Mouse (Mus musculus): ENCODE measurements around the gene 2010109A12Rik. TPM values are rescaled to one million over a fixed set of nuclear protein-coding genes. Genes with fewer than 3 reads are reported as not detected.

Gene 2010109A12Rik
- total and polyA plus RNA-seq, 2 experiments from 2014 or later: 0.80 to 1.1 TPM

DNA sequence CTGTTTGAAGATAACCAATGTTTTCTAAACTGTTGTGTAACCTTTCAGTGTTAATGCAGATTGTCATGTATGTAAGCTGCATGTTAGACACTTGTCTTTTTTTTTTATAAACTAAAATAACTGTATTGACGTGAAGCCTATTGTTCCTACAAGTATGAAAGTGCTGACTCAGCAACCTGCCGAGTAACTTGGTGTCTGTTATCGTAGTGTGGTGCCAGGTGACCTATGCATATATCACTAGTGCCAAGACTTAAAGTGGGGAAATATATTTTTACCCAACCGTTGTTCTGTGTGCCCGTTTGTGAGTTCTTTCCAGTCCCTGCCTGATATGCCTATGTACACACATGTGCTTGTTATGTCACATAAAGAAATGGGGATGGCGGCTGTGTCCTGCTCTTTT lies 31.6 kb upstream of the 2010109A12Rik start:
- ATAC-seq (no peak), DNase-seq (no peak)
- Histone ChIP-seq H3K4me3 (ENCODE audit: low read depth, low read length) (no peak overlapping the region), H3K9me3 (ENCODE audit: low read length) (no peaks in the 10 kb centered on the region), H3K27me3 (ENCODE audit: insufficient read depth, low read length) (no peaks in the 10 kb centered on the region), H3K36me3 (ENCODE audit: insufficient read depth) (peaks cover 58% of the 10 kb centered on the region), H3K9ac (no peak overlapping the region), H3K4me1 (ENCODE audit: insufficient read depth) (no peaks in the 10 kb centered on the region), H3K27ac (ENCODE audit: low read depth, low read length) (no peak overlapping the region), H3K4me2 (ENCODE audit: low read depth) (no peak overlapping the region)
- WGBS: 84% methylated on average over 6 of the region's 6 CpGs
- TF ChIP-seq CTCF (IDR thresholded peaks at IDR 0.05; ENCODE audit: low read depth): no peak

DNA sequence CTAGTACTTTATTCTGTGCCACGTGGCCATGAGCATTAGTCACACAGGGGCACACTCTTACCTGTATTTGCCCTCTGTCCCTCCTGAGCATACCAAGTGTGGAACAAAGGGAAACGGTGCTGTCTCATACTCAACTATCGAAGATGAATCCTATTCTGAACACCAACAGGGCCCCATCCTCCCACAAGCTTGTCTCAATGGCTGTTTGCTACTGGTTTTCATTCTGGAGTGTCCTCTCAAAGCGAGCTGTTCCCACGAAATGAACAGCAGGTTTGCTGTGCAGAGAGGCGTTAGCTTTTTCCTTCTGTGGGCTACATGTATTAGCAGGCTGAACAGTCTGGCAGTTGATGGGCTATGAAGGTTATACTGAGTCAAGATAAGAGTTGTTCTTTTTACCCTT lies 27.7 kb upstream of the 2010109A12Rik start:
- Histone ChIP-seq H3K27me3 (ENCODE audit: insufficient read depth, low read length) (no peaks in the 10 kb centered on the region), H3K4me1 (ENCODE audit: insufficient read depth) (no peaks in the 10 kb centered on the region), H3K9ac (no peak overlapping the region), H3K9me3 (ENCODE audit: low read length) (no peaks in the 10 kb centered on the region), H3K27ac (ENCODE audit: low read depth, low read length) (no peak overlapping the region), H3K4me2 (ENCODE audit: low read depth) (no peak overlapping the region), H3K36me3 (ENCODE audit: insufficient read depth) (peaks cover 44% of the 10 kb centered on the region), H3K4me3 (ENCODE audit: low read depth, low read length) (no peak overlapping the region)
- no peak for TF ChIP-seq CTCF (IDR thresholded peaks at IDR 0.05; ENCODE audit: low read depth)
- ATAC-seq (no peak), DNase-seq (no peak)
- WGBS: 75% methylated on average over 6 of the region's 6 CpGs

DNA sequence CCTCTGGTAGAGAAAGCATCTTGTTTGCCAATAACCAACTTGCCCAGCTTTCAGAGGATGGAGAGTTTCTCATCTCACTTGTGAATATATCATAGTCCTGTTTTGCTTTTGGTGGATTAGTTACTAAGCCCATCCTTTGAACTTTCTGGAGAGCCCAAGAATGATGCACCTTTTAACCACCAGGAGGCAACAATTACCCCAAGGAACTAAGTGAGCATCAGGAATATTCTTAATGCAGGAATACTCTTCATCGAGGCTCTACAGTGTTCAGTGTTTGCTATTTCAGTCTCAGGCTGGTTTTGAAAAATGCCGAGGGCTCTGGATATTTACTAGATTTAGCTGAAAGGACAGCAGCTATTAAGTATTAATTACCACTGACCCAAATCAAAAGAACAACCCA lies 26.1 kb upstream of the 2010109A12Rik start:
- no peak overlapping the region for H3K4me2 ChIP-seq (ENCODE audit: low read depth)
- WGBS: 65% methylated on average over 2 of the region's 2 CpGs
- no peak overlapping the region for H3K9ac ChIP-seq
- no peak overlapping the region for H3K4me3 ChIP-seq (ENCODE audit: low read depth, low read length)
- ATAC-seq (peak; percentile 65), DNase-seq (peak; percentile 44)
- H3K4me1 ChIP-seq (ENCODE audit: insufficient read depth): no peaks in the 10 kb centered on the region
- H3K27ac ChIP-seq (ENCODE audit: low read depth, low read length): no peak overlapping the region
- peaks cover 42% of the 10 kb centered on the region for H3K36me3 ChIP-seq (ENCODE audit: insufficient read depth)
- no peaks in the 10 kb centered on the region for H3K27me3 ChIP-seq (ENCODE audit: insufficient read depth, low read length)
- H3K9me3 ChIP-seq (ENCODE audit: low read length): no peaks in the 10 kb centered on the region
- peak; percentile 65 for TF ChIP-seq CTCF (IDR thresholded peaks at IDR 0.05; ENCODE audit: low read depth)

DNA sequence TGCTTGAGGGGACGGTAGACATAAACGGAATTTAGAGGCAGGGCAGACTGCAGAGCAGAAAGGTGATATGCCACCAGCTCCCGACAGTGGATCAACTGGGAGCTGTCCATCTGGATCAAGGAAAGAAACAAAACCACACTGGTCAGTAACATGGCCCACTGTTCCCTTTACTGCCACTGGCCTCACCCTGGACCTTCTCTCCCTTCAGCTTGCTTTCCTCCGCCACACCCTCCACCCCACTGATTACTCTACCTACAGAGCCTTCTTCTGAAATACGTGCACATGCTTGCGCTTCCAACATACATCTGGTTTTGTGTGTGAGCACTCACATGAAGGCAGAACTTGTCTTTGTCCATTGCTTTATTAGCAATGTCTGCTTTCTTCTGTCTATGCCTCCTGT lies 23.0 kb upstream of the 2010109A12Rik start:
- H3K4me3 ChIP-seq (ENCODE audit: low read depth, low read length): no peak overlapping the region
- no peak overlapping the region for H3K4me2 ChIP-seq (ENCODE audit: low read depth)
- H3K27ac ChIP-seq (ENCODE audit: low read depth, low read length): no peak overlapping the region
- DNase-seq: no peak
- H3K27me3 ChIP-seq (ENCODE audit: insufficient read depth, low read length): no peaks in the 10 kb centered on the region
- H3K4me1 ChIP-seq (ENCODE audit: insufficient read depth): no peaks in the 10 kb centered on the region
- no peak for ATAC-seq
- TF ChIP-seq CTCF (IDR thresholded peaks at IDR 0.05; ENCODE audit: low read depth): no peak
- 75% methylated on average over 6 of the region's 6 CpGs for WGBS
- H3K36me3 ChIP-seq (ENCODE audit: insufficient read depth): peaks cover 48% of the 10 kb centered on the region
- H3K9me3 ChIP-seq (ENCODE audit: low read length): no peaks in the 10 kb centered on the region
- no peak overlapping the region for H3K9ac ChIP-seq

DNA sequence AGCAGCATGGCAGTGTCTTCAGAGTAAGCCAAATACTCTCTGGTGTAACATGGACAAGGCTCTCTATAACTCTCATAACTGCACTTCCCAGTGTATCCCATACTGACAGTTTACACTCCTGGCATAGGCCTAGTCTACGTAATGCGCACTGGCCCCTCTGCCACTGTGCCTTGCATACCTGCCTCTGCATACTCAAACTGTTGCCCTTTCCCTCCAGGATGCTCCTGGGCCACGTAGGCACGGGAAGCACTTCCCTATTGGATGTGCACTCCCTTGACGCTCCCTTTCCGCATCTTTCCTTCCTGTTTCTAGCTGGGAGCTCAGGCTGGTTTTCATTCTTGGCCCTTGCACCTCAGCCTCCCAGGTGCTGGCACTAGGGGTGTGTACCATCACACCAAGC lies 21.8 kb upstream of the 2010109A12Rik start:
- H3K4me1 ChIP-seq (ENCODE audit: insufficient read depth): no peaks in the 10 kb centered on the region
- H3K4me2 ChIP-seq (ENCODE audit: low read depth): no peak overlapping the region
- no peak for ATAC-seq
- no peaks in the 10 kb centered on the region for H3K9me3 ChIP-seq (ENCODE audit: low read length)
- no peak for TF ChIP-seq CTCF (IDR thresholded peaks at IDR 0.05; ENCODE audit: low read depth)
- no peaks in the 10 kb centered on the region for H3K27me3 ChIP-seq (ENCODE audit: insufficient read depth, low read length)
- H3K36me3 ChIP-seq (ENCODE audit: insufficient read depth): peaks cover 53% of the 10 kb centered on the region
- DNase-seq: no peak
- H3K27ac ChIP-seq (ENCODE audit: low read depth, low read length): no peak overlapping the region
- WGBS: 88% methylated on average over 6 of the region's 6 CpGs
- no peak overlapping the region for H3K4me3 ChIP-seq (ENCODE audit: low read depth, low read length)
- no peak overlapping the region for H3K9ac ChIP-seq

DNA sequence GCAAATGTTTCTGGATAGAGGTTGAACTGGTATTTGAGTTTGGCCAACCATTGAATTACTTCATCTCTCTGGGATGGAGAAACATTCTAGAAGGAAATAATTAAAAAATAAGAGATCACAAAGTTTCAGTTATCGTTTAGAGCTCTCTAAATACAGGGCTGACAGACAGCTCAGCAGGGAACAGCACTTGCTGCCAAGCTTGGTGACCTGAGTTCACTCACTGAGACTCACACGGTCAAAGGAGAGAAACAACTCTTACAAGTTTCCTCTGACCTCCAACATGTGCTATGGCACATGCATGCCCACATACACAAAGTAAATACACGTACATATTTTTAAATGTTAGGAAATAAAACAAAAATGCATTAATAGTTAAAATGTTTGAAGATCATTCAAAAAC lies 16.7 kb upstream of the 2010109A12Rik start:
- no peak overlapping the region for H3K9ac ChIP-seq

DNA sequence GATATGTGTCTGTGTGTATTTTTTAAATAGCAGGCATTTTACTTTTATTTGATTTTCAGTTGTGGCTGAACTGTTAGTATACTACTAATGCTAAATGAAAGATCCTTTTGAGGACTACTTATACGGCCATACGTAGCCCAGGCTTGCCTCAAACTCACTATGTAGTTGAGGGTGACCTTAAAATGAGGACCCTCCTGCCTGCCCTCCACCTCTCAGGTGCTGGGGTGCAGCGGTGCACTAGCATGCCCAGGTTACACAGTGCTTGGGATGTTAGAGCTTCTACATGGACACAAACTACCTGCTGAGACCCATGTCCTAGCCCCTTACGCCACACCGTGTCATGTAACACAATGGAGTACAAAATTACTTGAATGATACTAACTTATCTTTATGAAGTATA lies 15.9 kb upstream of the 2010109A12Rik start:
- Histone ChIP-seq H3K36me3 (ENCODE audit: insufficient read depth) (peaks cover 29% of the 10 kb centered on the region), H3K27ac (ENCODE audit: low read depth, low read length) (no peak overlapping the region), H3K27me3 (ENCODE audit: insufficient read depth, low read length) (no peaks in the 10 kb centered on the region), H3K9ac (no peak overlapping the region), H3K4me1 (ENCODE audit: insufficient read depth) (no peaks in the 10 kb centered on the region), H3K4me2 (ENCODE audit: low read depth) (no peak overlapping the region), H3K4me3 (ENCODE audit: low read depth, low read length) (no peak overlapping the region), H3K9me3 (ENCODE audit: low read length) (no peaks in the 10 kb centered on the region)
- no peak for TF ChIP-seq CTCF (IDR thresholded peaks at IDR 0.05; ENCODE audit: low read depth)
- ATAC-seq: no peak
- WGBS: 94% methylated on average over 5 of the region's 5 CpGs
- no peak for DNase-seq

More for the DNA sequence above, 16.7 kb upstream of the 2010109A12Rik start:
- Histone ChIP-seq H3K4me3 (ENCODE audit: low read depth, low read length) (no peak overlapping the region), H3K9me3 (ENCODE audit: low read length) (no peaks in the 10 kb centered on the region), H3K36me3 (ENCODE audit: insufficient read depth) (peaks cover 33% of the 10 kb centered on the region), H3K4me1 (ENCODE audit: insufficient read depth) (no peaks in the 10 kb centered on the region), H3K27me3 (ENCODE audit: insufficient read depth, low read length) (no peaks in the 10 kb centered on the region), H3K4me2 (ENCODE audit: low read depth) (no peak overlapping the region), H3K27ac (ENCODE audit: low read depth, low read length) (no peak overlapping the region)
- 51% methylated on average over 3 of the region's 3 CpGs for WGBS
- ATAC-seq (no peak), DNase-seq (no peak)
- no peak for TF ChIP-seq CTCF (IDR thresholded peaks at IDR 0.05; ENCODE audit: low read depth)

DNA sequence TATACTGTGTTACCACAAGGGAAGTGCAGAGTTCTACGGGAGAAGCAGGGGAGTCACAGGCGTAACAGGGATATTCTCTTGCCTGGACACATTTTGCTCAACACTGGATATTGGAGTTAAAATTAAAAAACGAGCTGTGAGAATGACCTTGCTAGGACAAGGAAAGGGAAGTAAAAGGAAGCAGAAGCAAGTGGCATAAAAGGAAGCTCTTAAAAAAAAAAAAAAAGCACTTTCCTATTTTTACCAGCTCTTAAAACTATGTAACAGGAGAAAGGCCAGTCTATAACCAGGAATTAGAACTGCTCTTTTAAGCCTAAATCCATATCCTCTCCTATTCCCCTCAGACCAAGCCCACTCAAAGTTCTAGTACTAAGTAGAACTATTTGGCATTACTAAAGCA lies 8.1 kb upstream of the 2010109A12Rik start:
- Histone ChIP-seq H3K9me3 (ENCODE audit: low read length) (no peaks in the 10 kb centered on the region), H3K4me2 (ENCODE audit: low read depth) (no peak overlapping the region), H3K4me1 (ENCODE audit: insufficient read depth) (0 out of 2 replicates have a peak, but pooled peaks cover under 1% of the 10 kb centered on the region), H3K36me3 (ENCODE audit: insufficient read depth) (peaks cover 22% of the 10 kb centered on the region), H3K9ac (no peak overlapping the region), H3K27ac (ENCODE audit: low read depth, low read length) (no peak overlapping the region), H3K27me3 (ENCODE audit: insufficient read depth, low read length) (no peaks in the 10 kb centered on the region), H3K4me3 (ENCODE audit: low read depth, low read length) (no peak overlapping the region)
- WGBS: 91% methylated on average over 3 of the region's 3 CpGs
- DNase-seq (no peak), ATAC-seq (no peak)
- no peak for TF ChIP-seq CTCF (IDR thresholded peaks at IDR 0.05; ENCODE audit: low read depth)

Measured in forebrain, postnatal 0 days (tissue).